Mouse (Mus musculus) ES-CJ7 (cell line): ENCODE results near the gene Med12l.
A peak's percentile ranks its signal among the peaks of the same experiment; 100 is the strongest.

Source experiments
- DNase-seq: peaks from one replicate; pipeline ENCODE4 v3.0.0; 2011; ENCODE audit warnings: low read depth, low spot score

Med12l gene

GRCm38 (mm10) chr3:59187336-59187735 is 181.7 kb downstream of the Med12l start:
- DNase-seq, result no peak

GRCm38 (mm10) chr3:59191674-59192073 is 186.0 kb downstream of the Med12l start:
- DNase-seq, result no peak

DNA sequence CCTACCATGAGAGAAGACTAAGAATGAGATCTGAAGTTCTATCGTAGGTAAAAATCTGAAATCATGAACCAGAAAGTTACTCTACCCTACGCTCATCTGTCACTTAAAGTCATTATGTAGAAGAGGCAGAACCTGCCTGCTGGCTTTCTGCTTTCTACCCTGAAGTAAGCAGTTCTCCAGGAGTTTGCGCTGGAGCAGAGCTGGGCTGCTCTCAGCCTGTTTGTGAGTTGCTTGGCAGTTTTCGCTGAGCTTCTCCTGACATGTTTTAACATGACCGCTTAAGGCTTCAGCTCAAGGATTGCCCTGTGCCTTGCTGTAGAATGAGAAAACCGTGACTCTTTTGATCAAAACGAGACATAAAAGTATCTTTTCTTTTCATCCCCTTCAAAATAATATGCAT is 188.5 kb downstream of the Med12l start:
- no peak for DNase-seq

- no peak for DNase-seq
Measured at GRCm38 (mm10) chr3:59194938-59195337, 189.3 kb downstream of the Med12l start, which contains the start of gene Gpr87. Gene Gpr87, minus strand, starts transcription at chr3:59195104.

DNA sequence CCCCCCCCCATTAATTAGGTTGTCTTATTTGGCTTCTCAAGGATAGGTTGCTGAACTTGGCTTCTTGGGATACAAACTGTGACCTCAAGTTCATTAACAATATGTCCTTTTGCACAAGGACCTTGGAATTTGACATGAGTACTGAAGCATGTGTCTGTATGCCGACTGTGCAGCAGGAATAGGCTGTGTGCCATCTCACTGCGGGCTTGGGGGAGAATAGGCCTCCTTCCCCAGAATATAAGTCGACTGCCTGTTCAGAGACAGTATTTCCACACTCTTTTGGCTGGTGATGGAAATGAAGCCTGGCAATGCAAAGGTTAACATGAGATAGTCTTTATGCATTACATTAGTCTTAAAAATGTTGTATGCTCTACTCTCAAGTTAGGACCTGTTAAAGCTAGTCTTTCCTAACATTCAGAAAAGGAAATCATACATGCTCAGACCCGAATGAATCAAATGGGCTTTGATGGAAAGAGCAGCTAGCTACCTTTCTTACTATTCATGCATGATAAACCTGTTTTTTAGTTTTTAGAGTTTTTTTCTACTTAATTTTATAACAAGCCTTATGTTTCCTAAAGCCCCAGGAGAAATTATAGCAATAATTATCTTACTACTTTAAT is 191.8 kb downstream of the Med12l start:
- no peak for DNase-seq

DNA sequence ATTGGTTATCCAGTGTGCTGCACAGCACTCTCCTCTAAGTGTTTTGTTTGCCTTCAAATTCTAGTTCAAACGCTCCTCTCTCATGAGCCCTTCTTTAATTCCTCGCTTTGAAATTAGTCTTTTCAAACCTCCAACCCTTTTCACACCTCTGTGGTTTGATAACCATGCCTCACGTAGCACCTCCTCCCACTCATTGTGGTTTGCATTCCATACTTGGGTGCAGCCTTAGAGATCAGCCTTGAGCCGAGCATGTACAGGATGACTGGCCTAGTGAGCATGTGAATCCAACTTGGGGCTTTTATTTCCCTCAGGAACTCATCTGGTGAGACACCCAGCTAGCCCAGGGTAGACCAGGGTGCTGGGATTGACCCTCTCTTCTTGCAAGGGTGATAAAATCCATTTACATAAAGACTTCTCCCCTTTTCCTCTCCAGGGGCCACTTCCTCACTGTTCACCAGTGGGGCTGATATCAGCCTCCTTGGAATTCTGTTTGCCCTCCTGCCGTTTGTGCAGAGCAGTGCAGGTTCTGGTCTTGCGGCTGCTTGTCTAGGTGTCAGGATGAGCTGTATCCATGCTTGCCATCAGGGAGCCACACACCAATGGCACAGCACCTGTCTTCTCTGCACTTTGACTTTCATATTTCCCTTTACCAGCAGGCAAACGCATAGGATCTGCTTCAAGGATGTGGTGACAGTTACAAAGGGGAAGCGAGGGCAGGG is 198.3 kb downstream of the Med12l start:
- peak; percentile 7 for DNase-seq

GRCm38 (mm10) chr3:59204719-59205503 is 199.3 kb downstream of the Med12l start:
- DNase-seq, result no peak

- DNase-seq, result no peak
Measured at GRCm38 (mm10) chr3:59205941-59206340, 200.3 kb downstream of the Med12l start.

- peak; percentile 64 for DNase-seq
Measured at GRCm38 (mm10) chr3:59208650-59209548, 203.3 kb downstream of the Med12l start.

GRCm38 (mm10) chr3:59210089-59210488 is 204.5 kb downstream of the Med12l start:
- DNase-seq, result peak; percentile 12

DNA sequence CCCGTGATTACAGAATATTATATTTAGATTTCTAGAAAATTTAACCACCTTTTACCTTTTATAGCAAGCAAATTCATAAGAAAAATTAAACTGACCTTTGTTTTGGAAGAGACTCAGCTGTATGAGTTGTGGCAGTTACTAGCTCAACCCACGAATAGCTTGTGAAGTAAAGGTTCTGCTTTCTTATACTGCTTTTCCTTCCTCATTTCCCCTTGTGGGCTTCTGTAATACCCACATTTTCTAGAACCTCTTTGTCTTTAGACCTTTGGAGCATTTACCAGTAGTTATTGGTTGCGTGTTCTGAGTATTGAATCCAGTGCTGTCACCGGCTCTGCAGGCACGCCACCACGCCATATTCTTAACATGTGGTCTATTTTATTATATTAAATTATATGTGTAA is 205.1 kb downstream of the Med12l start, which contains the start of gene P2ry13:
P2ry13 (minus strand) TSS at position 156 of the 400 bp plus-strand sequence.
- no peak for DNase-seq

DNA sequence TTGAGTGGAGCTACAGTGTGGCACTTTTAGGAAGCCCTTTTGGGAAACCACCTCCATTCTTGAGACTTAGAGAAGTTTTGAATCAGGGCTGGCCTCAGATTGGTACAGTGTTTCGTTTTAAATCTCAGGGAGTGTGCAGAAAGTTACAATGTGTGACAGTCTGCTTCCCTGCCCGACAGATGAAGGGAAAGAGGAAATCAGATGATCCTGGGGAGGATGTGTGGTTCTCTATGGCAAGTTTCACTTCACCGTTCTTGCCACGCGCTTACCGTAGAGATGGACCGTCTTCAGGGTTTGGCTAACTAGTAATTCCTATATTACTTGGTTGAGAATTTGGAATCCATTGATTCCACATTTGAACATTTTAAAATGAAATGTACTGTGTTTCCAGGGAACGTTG is 206.2 kb downstream of the Med12l start:
- no peak for DNase-seq

DNA sequence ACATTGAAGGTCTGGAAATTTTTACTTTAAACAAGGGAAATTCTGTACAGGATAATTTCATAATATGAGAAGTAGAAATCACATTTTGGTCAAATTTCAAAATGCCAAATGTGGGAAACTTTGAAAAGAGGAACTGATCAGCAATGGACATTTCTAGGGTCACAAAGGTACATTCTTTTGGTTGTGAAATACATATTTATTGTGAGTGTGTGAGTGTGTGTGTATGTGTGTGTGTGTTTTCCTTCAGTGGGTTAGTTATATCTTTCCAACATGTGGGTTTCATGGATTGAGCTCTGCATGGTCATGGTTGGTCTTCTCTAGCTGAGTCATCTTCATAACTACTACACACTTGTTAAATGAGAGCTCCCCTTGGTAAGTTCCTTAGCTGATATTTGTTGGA is 206.8 kb downstream of the Med12l start:
- no peak for DNase-seq

DNA sequence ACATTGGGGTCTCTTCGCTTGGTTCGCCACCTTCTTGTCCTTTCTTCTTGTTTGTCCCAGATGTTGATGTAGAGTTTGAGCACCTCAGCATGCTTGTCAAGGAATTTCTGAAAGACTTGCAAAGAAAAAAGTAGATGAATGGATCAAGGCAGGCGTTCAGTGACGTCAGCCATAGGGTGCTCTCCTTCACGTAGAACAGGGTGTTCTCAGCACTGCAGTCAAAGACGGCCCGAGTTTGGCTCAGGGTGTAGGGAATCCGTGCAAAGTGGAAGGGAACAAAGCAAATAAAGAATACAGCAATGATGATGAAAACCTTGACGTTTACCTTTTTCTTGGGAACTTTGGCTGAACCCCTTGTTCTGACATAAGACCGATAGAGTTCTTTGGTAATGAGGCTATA is 211.6 kb downstream of the Med12l start:
- DNase-seq, result no peak

- DNase-seq, result no peak
Measured at GRCm38 (mm10) chr3:59219326-59219725, 213.7 kb downstream of the Med12l start.

DNA sequence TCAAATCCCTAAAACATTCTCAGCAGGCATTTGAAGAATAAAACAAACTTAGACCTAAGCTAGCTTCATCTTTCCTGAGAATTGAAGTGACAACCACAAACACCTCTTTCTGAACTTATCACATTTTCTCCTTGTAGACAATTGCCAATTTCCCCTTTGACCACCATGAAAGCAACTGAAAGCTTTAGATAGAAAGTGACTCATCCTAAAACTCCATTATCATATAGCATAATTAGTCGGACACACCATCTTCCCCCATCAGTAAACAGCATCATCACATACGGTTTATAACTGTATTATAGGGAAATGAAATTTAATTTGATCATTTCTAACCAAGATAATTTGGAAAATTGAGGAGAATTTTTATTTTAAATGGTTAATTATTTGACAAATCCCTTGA is 216.7 kb downstream of the Med12l start:
- DNase-seq, result no peak

DNA sequence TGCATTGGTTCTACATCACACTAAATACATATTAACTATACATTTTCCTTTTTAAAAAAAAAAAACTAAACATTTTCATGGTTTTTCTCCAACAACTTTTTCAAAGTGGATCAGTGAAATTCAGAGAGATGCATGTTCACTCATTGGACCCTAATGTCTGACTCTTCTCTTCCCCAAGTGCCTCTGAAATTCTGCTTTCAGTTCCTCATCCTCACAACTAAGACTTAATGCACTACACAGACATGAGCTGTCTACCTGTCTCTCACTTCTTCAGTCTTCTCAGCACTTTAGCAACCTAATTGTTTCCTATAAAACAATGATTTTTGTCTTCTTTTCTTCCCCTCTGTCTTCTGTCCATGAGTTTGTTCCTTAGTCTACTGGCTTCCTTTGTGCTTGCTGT is 219.8 kb downstream of the Med12l start:
- DNase-seq, result no peak

GRCm38 (mm10) chr3:59227696-59228095 is 222.1 kb downstream of the Med12l start:
- no peak for DNase-seq

- no peak for DNase-seq
Measured at GRCm38 (mm10) chr3:59228730-59229551, 223.3 kb downstream of the Med12l start.

- DNase-seq, result no peak
Measured at GRCm38 (mm10) chr3:59230912-59231311, 225.3 kb downstream of the Med12l start.

- DNase-seq, result no peak
Measured at GRCm38 (mm10) chr3:59234878-59235277, 229.3 kb downstream of the Med12l start.
